Mouse (Mus musculus): ENCODE measurements around the gene Olig3.

DNA sequence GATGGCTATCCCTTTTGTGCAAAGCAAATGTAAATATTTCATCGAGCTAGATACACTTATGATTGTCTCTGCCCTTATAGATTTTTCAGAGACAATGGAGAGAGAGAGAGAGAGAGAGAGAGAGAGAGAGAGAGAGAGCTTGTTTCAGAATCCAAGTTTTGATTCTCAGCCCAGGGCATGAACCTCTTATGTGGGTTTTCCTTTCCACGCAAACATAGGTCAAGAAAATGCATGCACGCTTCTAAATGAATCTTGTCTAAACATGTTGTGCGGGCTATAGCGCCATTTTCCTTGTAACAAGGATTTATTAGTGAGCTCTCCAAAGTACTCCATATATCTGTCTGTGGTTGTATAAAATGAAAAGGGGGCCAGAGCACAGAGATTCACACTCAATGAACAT is 1.5 kb downstream of the Olig3 start:
- TF ChIP-seq CTCF (conservative IDR thresholded peaks at IDR 0.05 in 1 of 2, IDR thresholded peaks at IDR 0.05 in 1 of 2; ENCODE audit: low read depth in 2 of 2, low read length in 2 of 2) (no peak), MYC (IDR thresholded peaks at IDR 0.05; ENCODE audit: low read depth, low read length) (no peak), POLR2A (IDR thresholded peaks at IDR 0.05; ENCODE audit: low read depth, low read length) (no peak), MXI1 (IDR thresholded peaks at IDR 0.05; ENCODE audit: low read depth, low read length) (no peak), MAX (IDR thresholded peaks at IDR 0.05; ENCODE audit: low read length) (no peak), NELFE (IDR thresholded peaks at IDR 0.05; ENCODE audit: low read depth, low read length) (no peak)
